14 mouse cellular contexts compared by ENCODE assay signal in the genomic region with DNA sequence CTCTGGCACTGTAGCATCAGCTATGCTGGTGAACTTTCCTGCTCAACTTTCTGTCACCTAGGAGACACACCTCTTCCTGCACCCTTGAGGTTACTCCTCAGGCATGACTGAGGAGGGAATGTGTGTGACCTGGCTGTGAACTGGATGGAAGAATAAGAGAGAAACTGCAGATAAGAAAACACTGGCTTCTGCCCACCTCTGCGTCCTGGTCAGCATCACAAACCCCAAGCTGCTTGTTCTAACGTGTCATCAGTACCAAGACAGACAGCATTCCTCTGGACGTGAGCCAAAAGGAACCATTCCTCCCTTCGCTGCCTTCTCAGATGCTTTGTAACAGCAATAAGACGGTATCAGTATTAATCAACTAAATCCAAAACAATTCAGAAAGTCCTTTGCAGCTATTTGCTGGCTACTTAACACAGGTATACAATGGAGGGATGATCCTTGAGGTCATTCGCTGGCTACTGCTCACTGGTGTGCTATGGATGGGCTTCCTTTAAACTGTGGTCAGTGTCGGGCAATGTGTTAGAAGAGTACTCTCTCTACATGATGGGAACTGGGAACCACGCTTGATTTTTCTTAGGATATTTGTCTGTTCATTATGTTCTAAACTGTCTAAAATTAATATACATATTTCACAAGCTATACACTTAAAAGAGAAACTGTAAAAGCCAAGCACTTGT.
DNase-seq lines count a peak whose midpoint lies in the region; ATAC-seq lines count a peak whose summit lies in the region.
"Had no signal": no experiment of that assay in that cellular context is flagged by ENCODE, and none has a peak within 500 bp of the region (broad histone marks: within the 10 kb centered on the region; RNA-seq: fewer than 3 reads in every experiment).

No protein-coding gene starts in this region.

- DNase-seq in heart, postnatal 25 days (ENCODE audit: low spot score), result no peak
- DNase-seq in kidney, adult 9 months, result peak; percentile 8
- no peak for DNase-seq in kidney, adult 18-20 months
- peak; percentile 24 for DNase-seq in 3T3-L1 (ENCODE audit: low read depth, low spot score)
- peak; percentile 7 for DNase-seq in heart, postnatal 4 days
- DNase-seq in gastrocnemius, postnatal 25 days, result no peak
- DNase-seq: adrenal gland, postnatal 25 days; cerebellum, adult 9-11 months; thymus, postnatal 4 days had no signal

- peak overlapping the region; percentile 39 for H3K4me2 ChIP-seq in heart, embryonic 11.5 days
- H3K4me2 ChIP-seq: liver, embryonic 11.5 days; midbrain, embryonic 12.5 days had no signal

- H3K9ac ChIP-seq in heart, embryonic 11.5 days (ENCODE audit: low read depth, low read length), result no peak overlapping the region
- H3K9ac ChIP-seq: midbrain, embryonic 12.5 days had no signal

- H3K4me1 ChIP-seq in heart, embryonic 11.5 days (ENCODE audit: control insufficient read depth, insufficient read depth, low read length), result peaks cover 7% of the 10 kb centered on the region
- H3K4me1 ChIP-seq: midbrain, embryonic 12.5 days had no signal

- no peak overlapping the region for H3K27ac ChIP-seq in heart, embryonic 11.5 days (ENCODE audit: low read depth, low read length)
- H3K27ac ChIP-seq: midbrain, embryonic 12.5 days had no signal

- peak; percentile 63 for ATAC-seq in heart, embryonic 11.5 days (replicated peaks; ENCODE audit: insufficient number of reproducible peaks, low FRiP score, low TSS enrichment)
- no peak for ATAC-seq in frontal cortex, adult (ENCODE audit: low TSS enrichment)
- ATAC-seq: lung, postnatal 0 days had no signal

- H3K4me3 ChIP-seq in heart, embryonic 11.5 days (ENCODE audit: low read depth, low read length), result no peak overlapping the region
- H3K4me3 ChIP-seq: midbrain, embryonic 12.5 days had no signal

- H3K27me3 ChIP-seq in heart, embryonic 11.5 days (ENCODE audit: control insufficient read depth, insufficient read depth, low read length), result no peaks in the 10 kb centered on the region
- H3K27me3 ChIP-seq: midbrain, embryonic 12.5 days had no signal

- WGBS in heart, embryonic 11.5 days (ENCODE audit: insufficient replicate concordance), result 36% methylated on average over 8 of the region's 8 CpGs

- intact Hi-C loops in heart, postnatal 25 days (cut with DNase I), result no loop called here

- H3K9me3 ChIP-seq in heart, embryonic 11.5 days (replicated peaks; ENCODE audit: control insufficient read depth, low read length), result no peaks in the 10 kb centered on the region
- H3K9me3 ChIP-seq: midbrain, embryonic 12.5 days had no signal

- no peaks in the 10 kb centered on the region for H3K36me3 ChIP-seq in heart, embryonic 11.5 days (ENCODE audit: control insufficient read depth, insufficient read depth, low read length)
- H3K36me3 ChIP-seq: midbrain, embryonic 12.5 days had no signal

Comparison
In these comparisons a context has a peak if more than half of its experiments do, and no peak if none do; other contexts are left out.
1. DNase-seq: peak in kidney, adult 9 months (single experiment), 3T3-L1 (single experiment) and heart, postnatal 4 days (single experiment); none in heart, postnatal 25 days (single experiment), kidney, adult 18-20 months (single experiment) and gastrocnemius, postnatal 25 days (single experiment).